Mouse (Mus musculus) ES-Bruce4 (cell line): ENCODE results near the gene Kif1b.

Experiments
- CTCF ChIP-seq: IDR thresholded peaks from one replicate; pipeline ENCODE4 v1.8.1; 2011; ENCODE audit warnings: low read depth, low read length
- EP300 ChIP-seq: IDR thresholded peaks from 2 replicates; pipeline ENCODE4 v1.6.1; 2011; ENCODE audit warnings: low read depth, low read length; ENCODE audit not compliant: insufficient read depth

- TF ChIP-seq EP300 (no peak), CTCF (peak; percentile 11)
Measured at GRCm38 (mm10) chr4:149164150-149164549, 143.3 kb downstream of the Kif1b start.
